In the genomic region with DNA sequence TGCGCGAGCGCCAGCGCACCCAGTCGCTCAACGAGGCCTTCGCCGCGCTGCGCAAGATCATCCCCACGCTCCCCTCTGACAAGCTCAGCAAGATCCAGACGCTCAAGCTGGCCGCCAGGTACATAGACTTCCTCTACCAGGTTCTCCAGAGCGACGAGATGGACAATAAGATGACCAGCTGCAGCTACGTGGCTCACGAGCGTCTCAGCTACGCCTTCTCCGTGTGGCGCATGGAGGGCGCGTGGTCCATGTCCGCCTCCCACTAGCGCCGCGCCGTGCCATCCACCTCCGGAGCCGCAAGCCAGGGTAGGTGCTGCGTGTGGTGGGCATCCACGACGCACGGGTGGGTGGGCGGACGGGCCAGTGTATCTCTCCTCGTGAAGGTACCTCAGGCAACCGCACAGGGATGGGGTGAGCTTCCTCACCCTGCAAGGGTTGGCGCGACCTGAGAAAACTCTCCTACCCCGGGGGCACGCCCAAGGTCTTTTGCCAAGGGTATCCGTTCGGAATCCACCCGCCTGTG, we compare ENCODE assay signal across 8 mouse cellular contexts. TPM values are rescaled to one million over a fixed set of nuclear protein-coding genes. Genes with fewer than 3 reads are reported as not detected.
A peak's percentile ranks its signal among the peaks of the same experiment; 100 is the strongest.
DNase-seq lines count a peak whose midpoint lies in the region; ATAC-seq and TF ChIP-seq lines count a peak whose summit lies in the region.

No protein-coding gene starts in this region.

- H3K27ac ChIP-seq in kidney, adult 2 months (ENCODE audit: insufficient read depth, low read depth, low read length), result no peak overlapping the region
- no peak overlapping the region for H3K27ac ChIP-seq in ES-Bruce4 (ENCODE audit: insufficient read depth, low read length)
- peak overlapping the region; percentile 81 for H3K27ac ChIP-seq in forebrain, embryonic 10.5 days
- peak overlapping the region; percentile 94 for H3K27ac ChIP-seq in limb, embryonic 13.5 days
- 0 out of 2 replicates have a peak overlapping the region, but pooled peaks have one; percentile 35 for H3K27ac ChIP-seq in stomach, postnatal 0 days (replicated peaks)

- H3K9ac ChIP-seq in ES-Bruce4 (ENCODE audit: low read depth, poor library complexity, severe bottlenecking), result no peak overlapping the region
- H3K9ac ChIP-seq in limb, embryonic 13.5 days, result peak overlapping the region; percentile 88
- H3K9ac ChIP-seq in stomach, postnatal 0 days (ENCODE audit: low read length), result peak overlapping the region; percentile 57

- DNase-seq in kidney, adult 2 months, result no peak
- no peak for DNase-seq in kidney, postnatal 36 days
- peak; percentile 21 for DNase-seq in forebrain, embryonic 10.5 days (ENCODE audit: extremely low spot score, low spot score)
- no peak for DNase-seq in stomach, postnatal 0 days (ENCODE audit: low spot score)
- no peak for DNase-seq in ovary, adult 18-20 months (ENCODE audit: low spot score)
- no peak for DNase-seq in kidney, postnatal 25 days

- H3K36me3 ChIP-seq in kidney, adult 2 months (ENCODE audit: control insufficient read depth, insufficient read depth, low read length), result no peaks in the 10 kb centered on the region
- no peaks in the 10 kb centered on the region for H3K36me3 ChIP-seq in ES-Bruce4 (ENCODE audit: control insufficient read depth, insufficient read depth, low read length, poor library complexity, severe bottlenecking)
- H3K36me3 ChIP-seq in forebrain, embryonic 10.5 days (replicated peaks), result no peaks in the 10 kb centered on the region
- no peaks in the 10 kb centered on the region for H3K36me3 ChIP-seq in limb, embryonic 13.5 days
- H3K36me3 ChIP-seq in stomach, postnatal 0 days (ENCODE audit: control insufficient read depth, insufficient read depth, low read length), result no peaks in the 10 kb centered on the region

- H3K4me2 ChIP-seq in limb, embryonic 13.5 days (replicated peaks), result peak overlapping the region; percentile 94
- H3K4me2 ChIP-seq in stomach, postnatal 0 days (replicated peaks; ENCODE audit: low read depth), result peak overlapping the region; percentile 71

- TF ChIP-seq CTCF in kidney, adult 2 months (conservative IDR thresholded peaks at IDR 0.05; ENCODE audit: insufficient read depth, insufficient read length, low read depth, low read length), result no peak
- TF ChIP-seq CTCF in ES-Bruce4 (IDR thresholded peaks at IDR 0.05; ENCODE audit: low read depth, low read length), result no peak
- TF ChIP-seq CTCF in stomach, postnatal 0 days (IDR thresholded peaks at IDR 0.05; ENCODE audit: low read depth), result no peak

- TF ChIP-seq EP300 in ES-Bruce4 (IDR thresholded peaks at IDR 0.05; ENCODE audit: insufficient read depth, low read depth, low read length), result no peak
- TF ChIP-seq EP300 in stomach, postnatal 0 days (optimal IDR thresholded peaks at IDR 0.05), result no peak

- peak; percentile 44 for ATAC-seq in limb, embryonic 13.5 days (ENCODE audit: low FRiP score, low read depth)
- ATAC-seq in stomach, postnatal 0 days (ENCODE audit: low FRiP score, low TSS enrichment), result 0 out of 2 replicates have a peak, but pooled peaks have one; percentile 54

- H3K4me1 ChIP-seq in kidney, adult 2 months (ENCODE audit: control insufficient read depth, insufficient read depth, low read length), result no peaks in the 10 kb centered on the region
- no peaks in the 10 kb centered on the region for H3K4me1 ChIP-seq in ES-Bruce4 (ENCODE audit: control insufficient read depth, insufficient read depth, low read length)
- H3K4me1 ChIP-seq in forebrain, embryonic 10.5 days, result peaks cover 38% of the 10 kb centered on the region
- peaks cover 56% of the 10 kb centered on the region for H3K4me1 ChIP-seq in limb, embryonic 13.5 days
- H3K4me1 ChIP-seq in stomach, postnatal 0 days (replicated peaks; ENCODE audit: control insufficient read depth, insufficient read depth), result no peaks in the 10 kb centered on the region

- WGBS in kidney, adult 2 months, result 2% methylated on average over 45 of the region's 45 CpGs
- WGBS in forebrain, embryonic 10.5 days, result 3% methylated on average over 45 of the region's 45 CpGs
- under 1% methylated on average over 45 of the region's 45 CpGs for WGBS in limb, embryonic 13.5 days
- WGBS in stomach, postnatal 0 days, result 2% methylated on average over 45 of the region's 45 CpGs

- TF ChIP-seq POLR2A in kidney, adult 2 months (IDR thresholded peaks at IDR 0.05; ENCODE audit: low read depth, low read length), result no peak
- no peak for TF ChIP-seq POLR2A in ES-Bruce4 (IDR thresholded peaks at IDR 0.05; ENCODE audit: insufficient read depth, low read length)

- H3K4me3 ChIP-seq in kidney, adult 2 months (ENCODE audit: insufficient read depth, low read depth, low read length), result peak overlapping the region; percentile 24; the same call in 1 of the 2 replicates
- peak overlapping the region; percentile 51 for H3K4me3 ChIP-seq in ES-Bruce4 (ENCODE audit: low read depth, low read length)
- H3K4me3 ChIP-seq in forebrain, embryonic 10.5 days, result peak overlapping the region; percentile 64
- H3K4me3 ChIP-seq in limb, embryonic 13.5 days, result peak overlapping the region; percentile 70
- peak overlapping the region; percentile 47 for H3K4me3 ChIP-seq in stomach, postnatal 0 days (ENCODE audit: low read depth, low read length)

- no peaks in the 10 kb centered on the region for H3K9me3 ChIP-seq in ES-Bruce4 (replicated peaks; ENCODE audit: control insufficient read depth, insufficient read depth, low read length, poor library complexity, severe bottlenecking)
- no peaks in the 10 kb centered on the region for H3K9me3 ChIP-seq in forebrain, embryonic 10.5 days
- no peaks in the 10 kb centered on the region for H3K9me3 ChIP-seq in limb, embryonic 13.5 days
- no peaks in the 10 kb centered on the region for H3K9me3 ChIP-seq in stomach, postnatal 0 days (ENCODE audit: control insufficient read depth, low read length)

- H3K27me3 ChIP-seq in kidney, adult 2 months (replicated peaks; ENCODE audit: control insufficient read depth, insufficient read depth, low read length), result no peaks in the 10 kb centered on the region
- H3K27me3 ChIP-seq in ES-Bruce4 (ENCODE audit: control insufficient read depth, insufficient read depth, low read length, poor library complexity, severe bottlenecking), result no peaks in the 10 kb centered on the region; the same call in 1 of the 2 replicates
- H3K27me3 ChIP-seq in forebrain, embryonic 10.5 days (ENCODE audit: poor library complexity, severe bottlenecking), result peaks cover 91% of the 10 kb centered on the region
- peaks cover 39% of the 10 kb centered on the region for H3K27me3 ChIP-seq in limb, embryonic 13.5 days
- H3K27me3 ChIP-seq in stomach, postnatal 0 days (ENCODE audit: control insufficient read depth, insufficient read depth, low read length), result peaks cover 8% of the 10 kb centered on the region; the same call in 1 of the 2 replicates

RNA-seq across cellular contexts. Expression of a gene that starts 0.6 kb away (rescaled TPM):
- polyA plus RNA-seq in kidney, adult 2 months (2012; rRNA removed), result 1.5 and 2.3 TPM in 2 replicates
- polyA plus RNA-seq in ES-Bruce4 (2011; ENCODE audit: insufficient read depth, insufficient read length, low read depth, missing spikeins), result 1.1 and 2.9 TPM in 2 replicates
- polyA plus RNA-seq in forebrain, embryonic 10.5 days (2016; fragmentation: Nextera tagmentation; extraction: Ambion mirVana), result 9.7 and 10.5 TPM in 2 replicates
- polyA plus RNA-seq in limb, embryonic 13.5 days (2015; fragmentation: Nextera tagmentation; extraction: Ambion mirVana), result 59.2 and 63.3 TPM in 2 replicates
- polyA plus RNA-seq in stomach, postnatal 0 days (2015; fragmentation: Nextera tagmentation; extraction: Ambion mirVana), result 3.7 and 4.2 TPM in 2 replicates

Comparison
In these comparisons a context has a peak if more than half of its experiments do, and no peak if none do; other contexts are left out.
1. H3K27ac ChIP-seq: peak in forebrain, embryonic 10.5 days (single experiment), limb, embryonic 13.5 days (single experiment) and stomach, postnatal 0 days (single experiment); none in kidney, adult 2 months (single experiment) and ES-Bruce4 (single experiment).
2. Peak in every context shown above with its lines, with median percentiles within 50 percentile points of each other: H3K4me3 ChIP-seq.